Mouse (Mus musculus): Measurements from ENCODE around the gene Nrip1.
"Not testable (repeated sequence)": the region's sequence is repeated elsewhere in the genome, so short reads cannot be mapped to it uniquely, and the experiment has no call there.

Nrip1 gene

DNA sequence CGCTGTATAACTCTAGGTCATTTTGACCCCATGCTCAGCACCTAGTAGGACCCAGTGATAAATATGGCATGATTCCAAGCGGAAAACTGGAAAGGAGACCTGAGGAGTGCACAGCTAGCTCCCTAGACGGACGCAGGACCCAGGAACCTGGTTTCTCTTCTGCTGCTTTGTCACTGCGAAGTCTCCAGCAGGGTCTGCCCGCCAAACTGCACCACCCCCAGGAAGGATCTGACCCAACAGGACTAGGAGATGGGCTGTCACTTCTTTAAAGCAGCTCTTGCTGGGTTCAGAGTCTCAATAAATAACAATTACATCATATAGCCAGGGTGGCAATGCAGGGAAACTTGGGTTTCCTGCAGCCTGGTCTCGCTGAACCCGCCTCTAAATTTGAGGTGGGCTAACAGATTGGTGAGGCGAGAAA lies at the start of gene Nrip1:
Gene Nrip1, minus strand, starts transcription at position 157 of the 421 bp plus-strand sequence.
- in situ Hi-C loops (cut with MboI; ENCODE audit: unreplicated experiment in 2 of 2): loop anchor here (5.0 to 25.0 kb wide), 5 partner anchors 179 to 1989 kb away; no protein-coding TSS in a partner anchor

DNA sequence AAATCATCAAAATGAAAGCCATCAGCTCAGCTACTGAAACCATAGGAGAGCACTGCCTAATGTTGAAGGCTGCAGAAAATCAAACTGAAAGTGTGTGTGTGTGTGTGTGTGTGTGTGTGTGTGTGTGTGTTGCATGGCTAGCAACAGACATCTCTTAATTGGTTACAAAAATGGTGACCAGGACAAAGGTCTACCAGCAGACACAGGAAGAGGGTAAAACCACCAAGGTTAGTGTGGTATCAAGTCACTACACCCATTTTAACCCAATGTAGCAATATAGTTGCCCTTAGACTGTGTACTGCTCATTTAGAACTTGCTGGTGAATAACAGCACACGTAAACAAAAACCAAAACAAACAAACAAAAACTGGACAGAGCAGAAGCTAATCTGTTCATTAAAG lies 48.9 kb upstream of the Nrip1 start:
- in situ Hi-C loops (cut with MboI; ENCODE audit: unreplicated experiment in 2 of 2): no loop called here

DNA sequence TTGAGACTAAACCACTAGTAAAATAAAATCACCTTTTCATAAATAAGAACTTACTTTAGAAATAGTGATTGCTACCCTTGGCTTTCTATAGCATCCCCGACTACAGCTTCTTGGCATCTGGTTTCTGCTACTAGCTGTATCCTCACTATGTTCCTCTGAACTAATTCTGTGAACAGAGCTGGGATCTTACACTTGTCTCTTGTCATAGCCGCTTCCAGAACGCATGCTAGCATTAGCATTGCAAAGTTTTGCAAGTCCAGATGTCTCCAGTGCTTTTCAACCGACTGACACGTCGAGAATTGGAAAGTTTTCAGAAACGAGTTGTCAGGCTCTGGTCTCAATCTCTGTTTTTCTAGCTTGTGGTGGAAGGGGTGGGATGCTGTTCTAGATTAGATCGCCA lies 46.2 kb upstream of the Nrip1 start:
- in situ Hi-C loops (cut with MboI; ENCODE audit: unreplicated experiment in 2 of 2): no loop called here

DNA sequence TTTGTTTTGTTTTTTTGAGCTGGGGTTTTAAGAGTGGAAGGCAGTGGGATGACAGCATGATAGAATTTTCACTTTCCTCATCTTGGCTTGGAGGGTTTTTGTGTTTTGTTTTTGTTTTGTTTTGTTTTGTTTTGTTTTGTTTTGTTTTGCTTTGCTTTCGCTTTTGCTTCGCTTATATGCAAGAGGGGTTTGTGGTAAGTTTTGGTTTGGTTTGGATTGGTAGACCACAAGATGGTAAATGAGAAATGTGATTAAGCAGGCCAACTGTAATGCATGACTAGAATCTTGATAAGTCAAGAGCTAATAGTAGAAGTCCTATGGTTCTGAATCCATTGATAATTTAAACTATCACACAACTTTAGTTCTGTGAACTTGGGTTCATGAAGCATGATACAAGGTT lies 42.9 kb upstream of the Nrip1 start:
- in situ Hi-C loops (cut with MboI; ENCODE audit: unreplicated experiment in 2 of 2): no loop called here

DNA sequence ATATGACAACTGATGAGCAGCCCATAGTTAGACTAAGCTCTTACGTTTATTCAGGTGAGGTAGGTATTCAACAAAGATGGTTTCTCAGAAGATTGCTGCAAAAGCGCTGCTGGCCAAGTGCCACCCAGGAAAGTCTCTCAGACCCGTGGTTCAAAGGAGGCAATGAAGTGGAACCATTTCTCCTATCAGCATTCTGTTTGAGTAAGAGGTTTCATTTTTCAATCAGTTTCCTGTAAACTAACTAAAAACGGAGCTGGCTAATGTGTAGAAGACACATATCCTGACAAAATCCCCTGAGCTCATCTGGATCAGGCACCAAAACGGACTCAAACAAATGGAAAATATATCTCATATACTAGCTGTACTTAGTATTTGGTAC lies 42.4 kb upstream of the Nrip1 start:
- in situ Hi-C loops (cut with MboI; ENCODE audit: unreplicated experiment in 2 of 2): no loop called here

DNA sequence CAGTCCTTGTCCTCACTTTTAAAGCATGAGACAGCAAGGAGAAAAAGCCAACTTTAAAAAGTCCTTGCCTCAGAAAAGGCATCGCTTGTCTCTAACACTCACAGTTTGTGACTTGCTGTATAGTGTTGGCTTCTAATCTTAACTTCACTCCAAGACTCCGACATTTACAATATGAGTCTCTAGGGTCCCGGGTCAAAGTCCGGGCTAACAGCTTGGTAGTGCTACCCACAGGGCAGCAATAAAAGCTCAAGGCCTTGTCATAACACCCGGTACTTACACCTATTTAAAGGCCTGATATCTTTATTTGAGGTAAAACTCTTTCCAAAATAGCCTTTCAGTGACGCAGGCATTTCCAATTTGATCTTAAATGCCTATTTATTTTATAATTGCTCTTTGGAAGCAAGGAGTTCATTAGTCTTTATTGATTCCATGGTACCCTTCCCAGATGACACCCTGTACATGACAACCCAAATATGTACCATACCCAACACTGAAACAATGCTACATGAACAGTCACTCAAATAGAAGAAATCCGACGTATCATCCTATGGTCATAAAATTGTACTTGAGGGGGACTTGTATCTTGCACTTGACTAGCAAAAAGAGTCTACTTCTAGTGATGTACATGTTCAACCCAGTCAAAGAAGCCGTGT lies 41.9 kb upstream of the Nrip1 start:
- in situ Hi-C loops (cut with MboI; ENCODE audit: unreplicated experiment in 2 of 2): no loop called here

DNA sequence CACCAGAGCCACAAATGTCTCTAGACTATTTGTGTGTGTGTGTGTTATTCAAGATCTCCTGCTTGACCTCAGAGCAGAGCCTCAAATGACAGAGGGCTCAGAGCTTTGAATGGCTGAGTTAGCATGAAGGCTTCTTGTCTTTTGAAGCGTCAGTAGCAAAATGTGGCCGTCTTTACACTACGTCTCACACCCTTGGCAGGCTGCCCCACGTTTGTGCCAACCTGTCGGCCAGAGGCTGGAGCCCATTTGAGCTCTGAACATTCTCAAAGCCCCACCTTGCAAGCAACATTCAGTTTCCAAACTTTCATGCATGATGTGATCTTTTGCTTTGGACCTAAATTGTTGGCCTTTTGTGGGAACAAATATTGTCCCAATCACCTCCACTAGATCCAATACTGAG lies 40.9 kb upstream of the Nrip1 start:
- in situ Hi-C loops (cut with MboI; ENCODE audit: unreplicated experiment in 2 of 2): no loop called here

DNA sequence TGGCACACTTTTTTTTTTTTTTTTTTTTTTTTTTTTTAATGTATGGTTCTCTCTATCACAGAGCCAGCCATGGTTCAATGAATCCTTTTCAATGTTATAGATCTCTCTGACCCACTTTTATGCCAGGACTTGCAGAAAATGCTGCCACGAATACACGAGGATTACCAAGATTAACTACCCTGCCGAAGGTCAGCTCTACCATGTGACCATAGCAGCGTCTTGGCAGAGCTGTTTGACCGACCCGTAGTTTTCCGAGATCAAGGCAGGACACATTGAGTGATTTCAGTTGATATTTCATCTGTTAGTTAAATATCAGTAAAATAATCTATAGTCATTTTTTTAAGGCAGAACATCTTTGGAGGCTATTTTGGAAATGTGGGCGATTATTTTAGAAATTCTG lies 40.0 kb upstream of the Nrip1 start:
- in situ Hi-C loops (cut with MboI; ENCODE audit: unreplicated experiment in 2 of 2): no loop called here

DNA sequence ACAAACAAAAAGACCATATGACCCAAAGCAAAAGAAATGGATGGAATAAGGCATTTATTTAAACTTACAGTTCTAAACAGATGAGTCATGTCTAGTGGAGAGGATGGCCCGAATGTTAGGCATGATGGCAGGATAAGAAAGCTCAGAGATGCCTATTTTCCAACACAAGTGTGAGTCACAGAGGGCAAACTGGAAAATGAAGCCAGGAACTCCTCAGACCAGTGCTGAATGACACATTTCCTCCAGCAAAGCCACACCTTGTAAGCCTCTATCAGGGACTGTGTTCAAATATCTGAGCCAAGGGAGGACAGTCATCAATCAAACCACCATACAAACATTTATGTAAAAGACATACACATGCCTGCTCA lies 35.7 kb upstream of the Nrip1 start:
- in situ Hi-C loops (cut with MboI; ENCODE audit: unreplicated experiment in 2 of 2): no loop called here

DNA sequence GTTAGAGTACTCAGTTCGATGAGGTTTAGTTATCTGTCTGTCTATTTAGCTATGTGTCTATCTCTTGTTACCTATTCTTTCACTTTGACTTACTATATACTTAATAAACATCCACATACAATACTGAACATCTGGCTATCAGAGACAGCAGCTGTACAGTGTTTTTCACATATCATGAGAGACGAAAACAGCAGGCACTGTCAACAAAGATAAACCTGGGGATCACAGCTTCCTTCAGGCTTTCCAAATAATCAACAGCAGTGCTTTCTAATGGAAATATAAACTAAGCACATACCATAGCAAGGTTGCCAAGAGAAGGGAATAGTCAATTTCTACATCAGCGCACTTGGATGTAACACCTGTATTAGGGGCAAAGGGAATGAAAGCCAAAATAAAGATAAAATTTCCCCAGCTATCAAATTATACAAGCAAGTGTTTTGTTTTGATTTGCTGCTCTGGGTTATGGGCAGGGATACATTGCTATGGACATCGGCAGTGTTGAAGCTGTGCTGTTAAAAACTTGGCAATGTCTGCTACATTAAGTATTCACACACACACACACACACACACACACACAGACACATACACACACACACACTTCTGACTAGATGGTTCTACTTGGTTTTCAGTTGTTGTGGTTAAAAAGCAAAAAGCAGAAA lies 35.2 kb upstream of the Nrip1 start:
- in situ Hi-C loops (cut with MboI; ENCODE audit: unreplicated experiment in 2 of 2): no loop called here

DNA sequence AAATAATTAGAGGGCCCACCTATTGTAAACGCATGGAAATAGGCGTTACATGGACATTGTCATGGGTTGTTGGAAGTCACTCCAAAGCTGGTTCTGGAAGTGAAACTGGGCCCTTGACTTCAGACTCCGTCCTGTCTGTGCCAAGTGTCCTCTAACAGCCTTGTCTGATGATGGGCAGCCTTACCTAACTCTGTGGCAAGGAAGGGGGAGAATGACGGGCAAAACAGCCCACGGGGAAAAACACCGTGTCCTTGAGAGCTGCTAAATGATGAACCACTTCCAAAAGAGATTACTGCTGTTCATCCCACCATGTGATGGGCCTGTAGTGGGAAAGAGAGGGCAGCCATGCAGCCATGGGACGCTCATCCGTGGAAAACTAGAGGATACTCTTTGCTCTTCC lies 34.6 kb upstream of the Nrip1 start:
- in situ Hi-C loops (cut with MboI; ENCODE audit: unreplicated experiment in 2 of 2): no loop called here

DNA sequence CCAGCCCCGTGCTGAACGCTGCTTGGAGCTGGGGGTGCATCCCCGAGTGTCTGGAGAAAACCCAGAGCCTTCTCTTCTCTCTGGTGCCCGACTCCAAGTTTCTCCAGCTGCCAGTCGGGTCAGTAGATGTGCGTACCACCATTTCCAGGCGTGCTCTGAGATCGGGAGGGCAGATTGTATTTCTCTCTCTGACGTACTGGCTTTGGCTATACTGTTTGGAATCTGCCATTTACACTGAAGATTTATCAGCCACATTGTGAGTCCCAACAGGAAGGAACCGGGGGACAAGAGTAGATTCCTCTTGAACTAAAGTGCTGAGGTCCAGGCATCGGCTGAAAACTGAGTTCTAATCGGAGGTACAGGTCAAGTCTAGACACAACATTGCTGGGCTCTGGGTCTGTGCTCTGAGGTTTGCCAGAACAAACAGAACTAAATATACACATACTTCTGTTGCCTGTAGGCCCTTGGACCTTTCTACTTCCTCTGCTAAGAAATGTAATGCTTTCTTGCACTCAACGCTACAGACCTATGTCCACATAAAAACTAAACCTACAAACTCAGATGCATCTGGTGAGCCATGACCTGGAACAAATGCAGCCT lies 33.8 kb upstream of the Nrip1 start:
- in situ Hi-C loops (cut with MboI; ENCODE audit: unreplicated experiment in 2 of 2): no loop called here

DNA sequence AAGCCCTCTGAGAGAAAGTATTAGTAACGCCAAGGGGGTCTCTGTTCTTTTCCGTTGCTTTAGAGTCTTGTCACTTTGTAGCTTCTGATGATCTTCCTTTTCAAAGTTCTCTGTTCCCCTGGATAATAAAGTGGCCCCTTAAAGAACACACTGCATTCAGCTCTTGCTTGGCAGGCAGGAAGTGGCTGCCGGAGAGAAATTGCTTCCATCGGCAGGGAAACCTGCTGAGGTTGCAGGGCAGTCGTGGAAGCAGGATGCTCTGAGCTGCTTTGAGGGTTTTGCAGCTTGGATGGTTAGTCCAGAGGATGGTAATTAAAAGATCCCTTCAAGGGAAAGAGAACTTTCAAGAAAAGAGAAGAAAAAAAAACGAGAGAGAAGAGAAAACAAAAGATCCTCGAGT lies 33.3 kb upstream of the Nrip1 start:
- in situ Hi-C loops (cut with MboI; ENCODE audit: unreplicated experiment in 2 of 2): no loop called here

DNA sequence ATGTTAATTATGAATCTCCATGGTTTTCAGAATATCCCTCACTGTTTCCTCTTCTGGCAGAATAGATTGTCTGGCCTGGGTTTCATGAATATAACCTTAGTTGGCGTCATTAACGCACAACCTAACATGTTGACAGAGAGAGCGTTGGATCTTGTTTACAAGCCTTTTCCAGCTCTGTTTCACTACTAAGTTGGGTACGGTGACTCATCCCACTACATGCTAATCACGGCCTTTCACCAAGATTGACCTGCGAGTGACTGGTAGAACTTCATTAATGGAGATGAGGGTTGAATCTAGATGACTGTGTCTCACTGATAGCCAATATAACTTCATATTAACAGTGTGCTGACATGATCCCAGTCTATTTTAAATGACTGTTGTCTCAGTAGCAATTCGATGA lies 32.7 kb upstream of the Nrip1 start:
- in situ Hi-C loops (cut with MboI; ENCODE audit: unreplicated experiment in 2 of 2): no loop called here

DNA sequence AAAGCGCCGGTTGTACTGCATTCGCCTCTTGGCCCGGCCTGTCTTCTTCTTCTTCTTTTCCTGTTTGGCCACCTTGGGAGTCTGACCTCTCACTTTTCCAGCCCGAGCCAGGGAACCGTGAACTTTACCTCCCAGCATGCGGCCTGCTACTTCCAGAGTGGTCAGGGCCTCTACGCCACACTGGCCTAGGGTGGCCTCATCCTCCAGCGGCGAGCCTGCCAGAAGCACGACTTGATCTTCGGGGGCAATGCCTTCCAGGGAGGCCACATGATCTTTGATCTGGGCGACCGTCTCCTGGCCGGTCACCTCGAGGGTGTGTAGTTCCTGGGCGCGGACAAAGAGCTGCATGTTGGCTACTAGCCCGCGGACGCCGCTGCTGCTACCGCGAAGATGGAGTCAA lies 29.7 kb upstream of the Nrip1 start:
- in situ Hi-C loops (cut with MboI; ENCODE audit: unreplicated experiment in 2 of 2): not testable (repeated sequence)

DNA sequence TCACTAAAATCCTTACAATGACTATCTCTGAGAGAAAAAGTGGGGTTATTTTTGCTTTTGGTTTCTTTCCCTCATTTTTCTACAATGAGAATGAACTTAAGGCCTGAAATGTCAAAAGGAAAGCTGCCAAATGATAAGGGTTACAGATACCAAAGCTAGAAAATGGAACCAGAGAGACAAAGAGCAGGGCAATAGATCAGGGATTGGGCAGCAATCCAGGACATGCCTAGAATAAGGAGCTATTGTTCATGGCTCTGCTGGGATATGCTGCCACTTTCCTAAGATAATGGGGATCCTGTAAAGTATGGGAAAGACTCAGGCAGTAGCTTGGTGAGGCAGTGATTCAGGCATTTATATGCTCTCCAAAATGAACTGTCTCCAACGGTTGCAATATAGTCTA lies 22.9 kb upstream of the Nrip1 start:
- in situ Hi-C loops (cut with MboI; ENCODE audit: unreplicated experiment in 2 of 2): no loop called here

DNA sequence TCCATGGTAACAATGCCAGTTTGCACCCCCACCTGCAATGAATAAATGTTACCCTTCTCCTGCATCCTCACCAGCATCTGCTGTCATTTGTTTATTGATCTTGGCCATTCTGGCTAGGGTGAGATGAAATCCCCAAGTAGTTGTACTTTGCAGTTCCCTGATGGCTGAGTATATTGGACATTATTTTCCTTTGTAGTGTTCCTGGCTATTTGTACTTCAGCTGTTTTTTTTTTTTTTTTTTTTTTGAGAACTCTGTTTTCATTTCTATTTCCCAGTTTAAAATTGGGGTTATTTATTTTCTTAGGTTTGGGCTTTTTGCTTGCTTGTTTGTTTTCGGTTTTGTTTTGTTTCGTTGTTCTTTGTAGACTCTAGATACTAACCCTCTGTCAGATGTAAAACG lies 19.6 kb upstream of the Nrip1 start:
- in situ Hi-C loops (cut with MboI; ENCODE audit: unreplicated experiment in 2 of 2): no loop called here

DNA sequence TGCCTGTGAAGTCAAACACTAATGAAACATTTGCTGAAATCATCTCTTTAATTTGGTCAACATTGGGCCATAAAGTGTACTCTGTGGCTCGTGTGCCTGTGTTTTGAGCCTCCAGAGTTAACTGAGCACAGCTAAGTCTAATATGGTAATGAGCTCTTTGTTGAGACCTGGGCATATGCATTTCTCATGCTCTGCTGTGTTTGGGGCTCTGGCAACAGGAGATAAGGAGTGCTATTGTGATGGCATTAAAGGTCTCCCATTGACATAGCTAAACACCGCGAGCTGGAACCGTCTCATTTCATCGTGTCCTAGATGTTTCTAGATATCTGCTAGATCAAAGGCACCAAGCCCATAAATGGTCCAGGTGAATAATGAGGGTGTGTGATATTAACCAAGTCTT lies 12.9 kb upstream of the Nrip1 start:
- in situ Hi-C loops (cut with MboI; ENCODE audit: unreplicated experiment in 2 of 2): no loop called here

DNA sequence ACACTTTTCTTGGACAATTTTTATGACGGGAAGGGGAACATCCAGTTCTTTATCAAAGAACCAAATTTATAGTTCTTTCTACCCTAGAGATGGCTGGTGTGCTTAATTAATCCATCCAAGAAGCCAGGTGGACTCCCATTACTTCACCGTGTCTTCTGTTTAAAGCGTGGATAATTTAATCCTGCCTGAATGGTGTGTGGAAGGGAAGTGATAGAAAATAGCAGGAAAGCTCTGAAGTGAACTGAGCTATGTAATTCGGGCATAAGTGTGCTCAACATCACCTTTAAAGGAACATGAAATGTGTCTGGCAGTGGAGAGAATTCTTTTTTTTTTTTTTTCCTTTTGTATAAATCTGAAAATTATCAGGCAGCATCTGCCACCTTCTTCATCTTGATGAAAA lies 12.4 kb upstream of the Nrip1 start:
- in situ Hi-C loops (cut with MboI; ENCODE audit: unreplicated experiment in 2 of 2): no loop called here

DNA sequence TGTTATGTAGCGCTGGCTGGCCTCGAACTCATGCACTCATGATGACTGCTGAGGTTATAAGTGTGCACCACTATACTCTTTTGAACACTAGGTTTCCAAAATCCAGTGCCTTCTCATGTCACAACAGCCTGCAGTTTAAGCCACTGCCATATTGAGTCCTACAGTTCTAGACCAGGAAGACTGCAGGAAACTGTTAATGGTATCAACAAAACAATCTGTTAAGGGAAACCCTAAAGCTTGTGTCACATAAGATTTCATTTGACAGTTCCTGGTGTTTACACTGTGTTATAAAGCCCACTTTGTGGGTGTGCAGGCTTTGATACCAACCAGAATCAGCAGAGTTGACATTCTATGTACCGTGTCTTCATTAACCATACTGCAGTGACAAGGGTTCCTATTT lies 3.6 kb upstream of the Nrip1 start:
- in situ Hi-C loops (cut with MboI; ENCODE audit: unreplicated experiment in 2 of 2): loop anchor here (5.0 to 10.0 kb wide), 3 partner anchors 182 to 610 kb away; partner anchors contain the start of gene Hspa13 (in 1 of the 2)

DNA sequence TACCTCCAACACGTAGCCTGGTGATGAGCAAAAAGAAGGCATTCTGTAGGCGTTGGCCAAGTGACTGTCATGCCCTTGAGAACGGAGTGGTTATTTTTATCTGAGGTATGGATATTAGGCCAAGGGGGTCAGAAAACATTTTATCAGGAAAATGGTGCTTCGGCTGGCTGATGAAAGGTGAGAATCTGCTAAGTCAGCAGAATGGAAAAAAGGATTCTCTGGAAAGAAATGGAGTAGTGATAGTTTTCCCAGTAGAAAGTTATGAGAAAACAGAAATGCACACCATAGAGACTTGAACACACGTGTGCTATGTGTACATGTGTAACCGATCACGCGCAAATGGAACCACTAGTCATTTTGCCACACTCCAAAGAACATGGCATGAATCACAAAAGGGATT lies 3.0 kb upstream of the Nrip1 start:
- in situ Hi-C loops (cut with MboI; ENCODE audit: unreplicated experiment in 2 of 2): loop anchor here (5.0 to 10.0 kb wide), 3 partner anchors 182 to 609 kb away; partner anchors contain the start of gene Hspa13 (in 1 of the 2)

DNA sequence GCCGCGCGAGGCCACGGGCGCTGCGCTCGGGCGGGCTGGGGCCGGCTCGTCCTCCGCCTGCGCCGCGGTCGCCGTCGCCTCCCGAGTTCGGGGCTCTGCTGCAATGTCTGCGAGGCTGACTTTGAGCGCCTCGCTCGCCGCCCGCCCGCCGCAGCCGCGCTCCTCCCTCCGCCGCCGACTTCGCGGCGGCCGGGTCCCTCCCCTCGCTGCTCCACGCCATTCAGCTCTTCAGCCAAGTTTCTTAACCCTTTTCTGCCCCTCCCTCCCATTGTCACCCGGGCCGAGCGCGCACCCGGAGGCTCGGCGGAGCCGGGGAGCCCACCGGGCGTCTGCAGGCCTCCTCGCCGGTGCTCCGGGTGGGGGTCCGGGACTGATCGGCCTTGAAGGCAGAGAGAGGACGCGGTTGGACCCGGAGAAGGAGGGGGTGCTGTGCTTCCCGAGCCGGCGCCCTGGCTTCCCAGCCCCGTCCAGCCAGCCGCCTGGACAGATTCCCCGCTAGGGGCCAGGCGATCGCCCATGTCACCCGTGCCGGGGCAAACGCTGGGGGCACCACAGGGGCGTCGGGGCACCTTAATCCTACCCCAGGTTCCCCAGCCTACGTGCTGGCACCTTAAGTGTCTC lies 576 bp downstream of the Nrip1 start:
- in situ Hi-C loops (cut with MboI; ENCODE audit: unreplicated experiment in 2 of 2): loop anchor here (5.0 to 25.0 kb wide), 5 partner anchors 178 to 1989 kb away; no protein-coding TSS in a partner anchor
